Mouse (Mus musculus) forebrain, embryonic 16.5 days (tissue): ENCODE data around the gene Rpusd1. TPM values are rescaled to one million over a fixed set of nuclear protein-coding genes. Genes with fewer than 3 reads are reported as not detected.
A peak's percentile ranks its signal among the peaks of the same experiment; 100 is the strongest.

Experiments used
- ATAC-seq: fragments of 200-750 bp; cut with Nextera tagmentation; 2 replicates; pipeline ENCODE4 v1.8.0; 2017; ENCODE audit warnings: mild to moderate bottlenecking, moderate library complexity
- H3K27ac ChIP-seq: fragments of 300-500 bp; sonication (generic); 2 replicates; pipeline ENCODE4 v1.5.1; 2014; ENCODE audit warnings: low read length, control low read depth
- H3K27me3 ChIP-seq: fragments of 300-500 bp; sonication (generic); replicated peaks from 2 replicates; pipeline ENCODE4 v1.6.1; 2014; ENCODE audit warnings: low read length; ENCODE audit not compliant: control insufficient read depth, insufficient read depth
- H3K36me3 ChIP-seq: fragments of 300-500 bp; sonication (generic); 2 replicates; pipeline ENCODE4 v1.6.1; 2014; ENCODE audit not compliant: control insufficient read depth, insufficient read depth
- H3K4me1 ChIP-seq: fragments of 300-500 bp; sonication (generic); replicated peaks from 2 replicates; pipeline ENCODE4 v1.6.1; 2014; ENCODE audit warnings: low read length; ENCODE audit not compliant: control insufficient read depth, insufficient read depth
- H3K4me2 ChIP-seq: fragments of 300-500 bp; sonication (generic); 2 replicates; pipeline ENCODE4 v1.6.1; 2014; ENCODE audit warnings: mild to moderate bottlenecking, low read length, control low read depth
- H3K4me3 ChIP-seq: fragments of 300-500 bp; sonication (generic); replicated peaks from 2 replicates; pipeline ENCODE4 v1.5.1; 2014; ENCODE audit warnings: mild to moderate bottlenecking, low read length, control low read depth
- H3K9ac ChIP-seq: fragments of 300-500 bp; sonication (generic); replicated peaks from 2 replicates; pipeline ENCODE4 v1.6.1; 2014; ENCODE audit warnings: low read depth, low read length, control low read depth
- H3K9me3 ChIP-seq: fragments of 300-500 bp; sonication (generic); 2 replicates; pipeline ENCODE4 v1.6.1; 2016; ENCODE audit warnings: low read length; ENCODE audit not compliant: control insufficient read depth
- WGBS: fragments of 180-500 bp; shearing (Covaris S2); extraction: QIAGEN DNeasy Blood & Tissue Kit; methylation state at CpG from one replicate; pipeline ENCODE4 v1.1.7; 2014; 5-methylcytosine and 5-hydroxymethylcytosine counted together
- polyA plus RNA-seq: library from polyadenylated mRNA; unstranded; fragments of >200 nt; fragmentation: Nextera tagmentation; extraction: Ambion mirVana; gene quantifications from 2 replicates; pipeline ENCODE4 v1.2.1, GENCODE M21; 2015

Rpusd1 gene
- polyA plus RNA-seq, 1 experiment from 2014 or later: 29.1 TPM

DNA sequence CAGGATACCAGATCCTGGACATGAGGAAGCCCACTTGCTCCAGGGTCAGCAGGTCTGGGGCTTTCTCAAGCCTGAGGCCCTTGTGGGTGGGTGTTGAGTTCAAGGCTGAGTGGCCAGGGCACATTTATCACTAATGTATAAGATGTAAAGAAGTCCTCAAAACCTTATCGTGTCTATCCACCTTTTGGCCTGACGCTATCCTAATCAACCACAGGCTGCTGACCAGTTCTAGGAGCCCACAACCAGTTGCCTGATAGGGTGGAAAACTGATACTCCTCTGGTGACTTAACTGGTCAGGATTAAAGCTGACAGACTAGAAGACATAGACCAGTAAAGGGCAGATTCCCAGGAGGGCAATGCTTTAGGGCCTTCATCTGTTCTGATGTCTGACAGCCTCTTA lies 17.5 kb upstream of the Rpusd1 start:
- Histone ChIP-seq H3K9ac (no peak overlapping the region), H3K9me3 (no peaks in the 10 kb centered on the region), H3K4me1 (no peaks in the 10 kb centered on the region), H3K4me3 (no peak overlapping the region), H3K36me3 (no peaks in the 10 kb centered on the region), H3K27me3 (no peaks in the 10 kb centered on the region), H3K4me2 (no peak overlapping the region), H3K27ac (no peak overlapping the region)
- 95% methylated on average over 2 of the region's 2 CpGs for WGBS
- ATAC-seq: no peak

DNA sequence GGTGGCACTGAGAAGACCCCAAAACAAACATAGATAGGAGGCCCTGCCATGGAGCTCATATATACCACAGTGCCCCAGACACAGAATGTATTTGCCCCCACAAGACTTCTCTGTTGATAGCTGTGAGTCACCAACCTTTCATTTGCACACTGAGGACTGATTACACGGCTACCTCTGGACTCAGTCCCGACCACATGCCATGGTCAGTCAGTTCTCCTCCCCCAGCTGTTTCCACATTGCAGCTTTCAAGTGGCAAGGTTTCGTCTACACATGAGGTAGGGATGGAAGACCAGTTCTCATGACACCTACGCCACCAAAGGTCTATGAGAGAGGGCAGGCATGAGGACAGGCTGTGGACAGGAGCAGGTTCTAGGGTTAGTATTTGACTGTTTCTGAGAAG lies 16.3 kb upstream of the Rpusd1 start:
- Histone ChIP-seq H3K27me3 (peaks cover 5% of the 10 kb centered on the region), H3K27ac (no peak overlapping the region), H3K4me1 (no peaks in the 10 kb centered on the region), H3K36me3 (no peaks in the 10 kb centered on the region), H3K4me3 (no peak overlapping the region), H3K4me2 (no peak overlapping the region), H3K9ac (no peak overlapping the region), H3K9me3 (no peaks in the 10 kb centered on the region)
- WGBS: 88% methylated on average over 4 of the region's 4 CpGs
- no peak for ATAC-seq

DNA sequence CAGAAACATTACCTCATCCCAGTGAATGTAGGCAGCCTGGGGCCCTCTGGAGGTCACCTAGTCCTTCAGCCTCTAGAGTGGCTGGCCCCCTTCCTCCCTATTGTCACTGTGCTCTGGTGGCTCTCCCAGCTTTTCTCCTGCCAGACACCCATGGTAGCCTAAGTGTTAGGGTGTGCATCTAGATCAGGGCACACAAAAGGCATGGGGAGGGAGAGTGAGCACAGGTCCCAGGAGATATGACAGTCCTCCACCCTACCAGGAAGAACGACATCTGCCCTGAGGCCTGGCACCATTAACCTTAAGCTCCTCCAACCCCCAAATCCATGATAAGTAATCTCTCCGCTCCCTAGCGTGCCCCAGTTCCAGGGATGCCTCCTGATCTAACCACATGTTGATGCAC lies 11.8 kb upstream of the Rpusd1 start:
- Histone ChIP-seq H3K27ac (no peak overlapping the region), H3K27me3 (peaks cover 26% of the 10 kb centered on the region), H3K4me1 (peaks cover 8% of the 10 kb centered on the region), H3K36me3 (no peaks in the 10 kb centered on the region), H3K4me3 (no peak overlapping the region), H3K9me3 (no peaks in the 10 kb centered on the region), H3K9ac (no peak overlapping the region), H3K4me2 (no peak overlapping the region)
- no peak for ATAC-seq
- WGBS: 59% methylated on average over 3 of the region's 3 CpGs

DNA sequence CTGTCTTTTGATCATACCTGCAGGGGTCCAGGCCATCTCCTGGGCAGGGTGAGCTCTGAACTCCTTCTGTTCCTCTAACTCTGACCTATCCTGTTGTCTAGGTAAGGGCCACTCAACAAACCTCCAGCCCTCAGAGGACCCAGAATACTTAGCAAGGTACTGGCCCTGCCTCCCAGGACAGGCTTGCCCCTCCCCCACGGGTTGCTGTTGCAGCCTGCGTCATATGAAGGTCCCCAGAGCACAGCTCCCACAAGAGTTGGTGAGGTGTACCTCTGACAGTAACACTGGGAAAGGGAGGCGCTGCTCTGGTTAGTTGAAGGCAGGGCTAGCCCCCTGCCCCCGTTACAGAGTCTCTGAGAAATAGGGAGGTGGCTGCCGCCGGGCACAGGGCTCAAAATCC lies 11.3 kb upstream of the Rpusd1 start:
- WGBS: 2% methylated on average over 6 of the region's 6 CpGs
- no peak overlapping the region for H3K4me3 ChIP-seq
- H3K4me1 ChIP-seq: peaks cover 8% of the 10 kb centered on the region
- H3K36me3 ChIP-seq: no peaks in the 10 kb centered on the region
- H3K27ac ChIP-seq: no peak overlapping the region
- H3K4me2 ChIP-seq: no peak overlapping the region
- H3K9ac ChIP-seq: no peak overlapping the region
- no peak for ATAC-seq
- no peaks in the 10 kb centered on the region for H3K9me3 ChIP-seq
- H3K27me3 ChIP-seq: peaks cover 26% of the 10 kb centered on the region

DNA sequence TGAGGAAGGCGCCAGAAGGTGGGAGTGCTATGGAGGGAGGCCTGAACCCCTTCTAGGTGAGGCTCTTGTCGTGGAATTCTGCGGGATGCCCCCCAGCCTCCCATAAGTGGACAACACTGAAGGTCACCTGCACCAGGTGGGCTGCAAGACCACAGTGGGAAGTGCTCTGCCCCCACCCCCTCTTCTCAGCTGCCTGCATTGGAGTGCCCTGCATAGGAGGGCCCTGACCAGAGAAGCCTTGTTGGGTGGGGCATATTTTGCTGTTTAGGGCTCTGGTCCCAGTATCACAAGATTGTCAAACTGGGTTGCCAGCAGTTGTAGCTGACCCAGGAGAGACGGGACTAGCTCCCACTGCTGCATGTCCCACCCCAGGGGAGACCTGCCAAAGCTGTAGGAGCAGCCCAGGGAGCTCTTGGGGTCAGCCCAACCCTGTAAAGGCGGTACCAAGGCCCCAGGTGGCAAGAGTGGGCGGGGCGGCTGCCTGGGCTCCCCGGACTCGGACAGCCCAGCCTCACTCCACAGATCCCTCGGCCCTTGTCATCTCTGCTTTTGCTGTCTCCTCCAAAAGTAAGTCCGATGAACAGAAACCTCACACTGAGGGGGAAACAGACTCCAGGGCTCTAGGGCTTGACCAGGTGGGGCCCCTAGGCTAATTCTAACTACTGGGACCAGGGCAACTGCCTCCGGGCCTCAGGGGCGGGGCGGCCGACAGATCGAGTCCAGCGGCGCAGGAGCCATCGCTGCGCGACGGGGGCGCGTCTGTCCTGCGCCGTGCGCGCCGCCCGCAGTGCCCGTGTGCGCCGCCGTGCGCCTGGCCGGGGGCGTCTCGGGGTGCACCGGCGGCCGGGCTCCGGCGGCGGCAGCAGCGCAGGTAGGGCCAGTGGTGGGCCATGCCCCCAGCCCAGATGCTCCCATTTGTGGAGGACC lies 10.5 kb upstream of the Rpusd1 start, which contains the start of gene Gng13:
Gng13 (plus strand) TSS at position 461 of the 927 bp plus-strand sequence.
- Histone ChIP-seq H3K27ac (no peak within 1 kb of the TSS), H3K9ac (peak within 1 kb of the TSS; percentile 35), H3K4me1 (peaks cover 8% of the 10 kb centered on the region), H3K4me2 (peak within 1 kb of the TSS; percentile 61), H3K36me3 (no peaks in the 10 kb centered on the region), H3K27me3 (peaks cover 26% of the 10 kb centered on the region), H3K4me3 (peak within 1 kb of the TSS; percentile 39), H3K9me3 (no peaks in the 10 kb centered on the region)
- WGBS: under 1% methylated on average over 45 of the region's 45 CpGs
- peak; percentile 18; the same call in 1 of the 2 replicates for ATAC-seq

DNA sequence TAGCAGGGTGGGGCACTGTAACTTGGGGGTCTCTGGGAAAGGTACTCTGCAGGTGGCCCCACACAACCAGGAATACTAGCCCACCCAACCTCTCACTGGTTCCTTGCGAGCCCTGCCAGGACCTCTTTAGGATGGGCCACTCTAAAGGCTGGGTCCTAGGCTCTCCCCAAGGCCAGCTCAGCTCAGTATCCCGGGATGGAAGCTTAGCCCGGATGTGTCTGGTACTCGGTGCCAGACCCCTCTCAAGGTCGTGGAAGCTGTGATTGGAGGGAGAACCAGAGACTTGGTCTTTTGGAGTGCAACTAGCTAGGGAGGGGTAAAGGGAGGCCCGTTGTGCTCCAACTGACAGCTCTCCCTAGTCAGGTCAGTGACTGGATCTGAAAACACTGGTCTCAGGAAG lies 9.8 kb upstream of the Rpusd1 start:
- peaks cover 8% of the 10 kb centered on the region for H3K4me1 ChIP-seq
- peak overlapping the region; percentile 35 for H3K9ac ChIP-seq
- no peak; the same call in 1 of the 2 replicates for ATAC-seq
- H3K27me3 ChIP-seq: peaks cover 26% of the 10 kb centered on the region
- H3K36me3 ChIP-seq: no peaks in the 10 kb centered on the region
- peak overlapping the region; percentile 39 for H3K4me3 ChIP-seq
- 12% methylated on average over 6 of the region's 6 CpGs for WGBS
- H3K4me2 ChIP-seq: peak overlapping the region; percentile 61
- H3K9me3 ChIP-seq: no peaks in the 10 kb centered on the region
- no peak overlapping the region for H3K27ac ChIP-seq

DNA sequence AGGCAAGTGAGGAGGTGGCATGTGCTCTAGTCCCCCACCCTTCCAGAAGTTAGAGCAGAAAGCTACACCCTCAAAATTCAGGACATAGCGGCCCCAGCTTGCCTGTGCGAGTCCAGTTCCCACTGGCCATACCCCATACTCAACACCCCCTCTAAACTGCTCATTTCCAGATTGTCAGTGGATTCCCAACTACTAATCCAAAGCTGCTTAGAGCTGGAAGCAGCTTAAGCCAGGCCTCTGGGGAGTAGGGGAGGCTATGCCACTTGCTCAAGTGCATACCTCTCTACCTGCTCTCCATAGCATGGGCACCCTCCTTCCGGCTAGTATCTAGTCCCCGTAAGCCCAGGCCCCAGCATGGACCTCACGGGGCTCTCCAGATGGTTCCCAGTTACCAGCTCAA lies 6.0 kb upstream of the Rpusd1 start:
- WGBS: 95% methylated on average over 5 of the region's 5 CpGs
- Histone ChIP-seq H3K36me3 (no peaks in the 10 kb centered on the region), H3K4me3 (no peak overlapping the region), H3K9me3 (no peaks in the 10 kb centered on the region), H3K4me1 (peaks cover 11% of the 10 kb centered on the region), H3K27ac (no peak overlapping the region), H3K9ac (no peak overlapping the region), H3K4me2 (no peak overlapping the region), H3K27me3 (peaks cover 18% of the 10 kb centered on the region)
- ATAC-seq: no peak

DNA sequence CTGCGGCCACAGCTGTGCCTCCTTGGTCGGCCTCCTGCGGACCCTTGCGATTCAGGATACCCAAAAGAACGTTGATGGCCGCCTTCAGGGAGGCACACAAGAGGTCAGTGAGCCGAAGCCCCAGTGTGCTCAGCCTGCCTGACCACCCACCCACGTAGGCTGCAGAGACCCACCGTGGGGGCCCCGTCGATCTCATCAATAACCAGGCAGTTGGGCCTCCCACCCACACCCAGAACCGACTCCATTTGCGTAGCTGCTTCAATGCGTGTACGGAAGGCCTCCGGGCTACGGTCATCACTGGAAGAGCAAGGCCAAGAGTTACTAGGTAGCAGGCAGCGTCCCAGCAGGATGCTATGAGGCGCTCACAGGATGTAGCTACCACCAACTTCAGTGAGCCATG lies 4.0 kb upstream of the Rpusd1 start:
- H3K27ac ChIP-seq: no peak overlapping the region
- no peaks in the 10 kb centered on the region for H3K36me3 ChIP-seq
- H3K4me3 ChIP-seq: no peak overlapping the region
- H3K27me3 ChIP-seq: no peaks in the 10 kb centered on the region
- ATAC-seq: no peak
- WGBS: 96% methylated on average over 19 of the region's 19 CpGs
- peaks cover 17% of the 10 kb centered on the region for H3K4me1 ChIP-seq
- no peak overlapping the region for H3K4me2 ChIP-seq
- no peak overlapping the region for H3K9ac ChIP-seq
- H3K9me3 ChIP-seq: no peaks in the 10 kb centered on the region

DNA sequence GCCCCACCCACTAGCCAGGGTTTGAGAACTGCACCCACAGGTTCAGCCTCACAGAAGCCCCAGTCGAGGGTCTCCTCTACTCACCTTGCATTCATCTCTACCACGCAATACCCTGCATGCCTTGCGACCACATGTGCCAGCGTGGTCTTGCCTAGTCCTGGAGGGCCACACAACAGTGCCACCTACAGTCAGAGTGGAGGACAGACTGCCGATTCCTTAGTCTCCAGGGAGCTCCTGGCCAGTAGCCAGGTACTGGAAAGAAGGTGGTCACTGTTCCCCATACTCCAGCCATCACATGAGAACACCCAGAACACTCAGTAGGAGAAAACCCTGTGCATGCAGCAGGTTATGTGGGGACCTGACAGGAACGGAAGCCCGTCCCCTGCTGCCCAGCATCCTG lies 3.6 kb upstream of the Rpusd1 start:
- no peak for ATAC-seq
- WGBS: 77% methylated on average over 7 of the region's 7 CpGs
- H3K9ac ChIP-seq: no peak overlapping the region

More for the DNA sequence above, 3.6 kb upstream of the Rpusd1 start:
- Histone ChIP-seq H3K36me3 (no peaks in the 10 kb centered on the region), H3K27ac (no peak overlapping the region), H3K9me3 (no peaks in the 10 kb centered on the region), H3K4me3 (no peak overlapping the region), H3K4me2 (no peak overlapping the region), H3K27me3 (no peaks in the 10 kb centered on the region), H3K4me1 (peaks cover 18% of the 10 kb centered on the region)
